Mouse (Mus musculus) left cerebral cortex, adult 9 months (tissue): ENCODE measurements at regions not wholly inside any gene's neighbourhood (a gene's known extent, or its start where the extent isn't known, plus 50 kb on each side); places are given as distances from the start of the nearest gene placed in this dataset.
"Not testable (repeated sequence)": the region's sequence is repeated elsewhere in the genome, so short reads cannot be mapped to it uniquely, and the experiment has no call there.

Source experiments
- DNase-seq, 2 experiments: peaks; one replicate each; pipeline ENCODE4 v3.0.0; 2022; ENCODE audit warnings: low spot score in 2 of 2

- DNase-seq: not testable (repeated sequence)
Measured at GRCm38 (mm10) chr4:9724801-9725200, 1149.5 kb upstream of the 2610301B20Rik start.

DNA sequence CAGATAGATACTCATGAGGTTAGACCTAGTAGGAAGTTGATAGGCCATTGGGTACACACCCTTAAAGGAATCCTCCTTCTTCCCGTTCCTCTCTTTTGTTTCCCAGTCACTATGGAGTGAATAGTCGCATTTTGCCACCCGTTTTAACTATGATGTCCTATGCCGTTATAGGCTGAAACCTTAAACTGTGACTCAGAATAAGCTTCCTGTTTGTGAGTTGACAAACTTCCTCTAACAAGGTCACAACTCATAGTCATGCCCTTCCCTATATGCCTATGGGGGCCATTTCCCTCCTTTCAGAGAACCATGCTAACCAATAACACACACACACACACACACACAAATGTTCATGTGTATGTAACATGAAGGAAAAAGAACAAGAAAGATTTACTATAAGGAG is 1136.6 kb upstream of the 2610301B20Rik start:
- no peak for DNase-seq

- DNase-seq: no peak
Measured at GRCm38 (mm10) chr4:9747411-9747938, 1126.8 kb upstream of the 2610301B20Rik start.

DNA sequence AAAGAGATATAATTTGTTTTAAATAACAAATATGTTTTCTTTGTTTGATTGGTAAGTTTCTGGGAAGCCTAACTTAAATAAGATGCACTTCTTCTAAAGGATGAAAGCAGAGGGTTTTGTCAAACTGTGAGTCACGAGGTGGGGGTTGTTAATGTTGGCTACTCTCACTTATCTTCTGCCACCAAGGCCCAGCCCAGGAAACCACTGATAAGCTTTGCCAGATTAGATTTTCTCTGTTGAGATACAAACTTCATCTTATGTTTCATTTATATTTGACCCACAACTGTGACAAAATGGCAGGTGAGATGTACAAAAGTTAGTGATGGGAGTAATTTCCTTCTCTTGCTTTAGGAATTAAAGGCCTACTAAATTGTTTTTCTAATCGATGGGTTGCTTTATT is 1126.2 kb upstream of the 2610301B20Rik start:
- DNase-seq: no peak

DNA sequence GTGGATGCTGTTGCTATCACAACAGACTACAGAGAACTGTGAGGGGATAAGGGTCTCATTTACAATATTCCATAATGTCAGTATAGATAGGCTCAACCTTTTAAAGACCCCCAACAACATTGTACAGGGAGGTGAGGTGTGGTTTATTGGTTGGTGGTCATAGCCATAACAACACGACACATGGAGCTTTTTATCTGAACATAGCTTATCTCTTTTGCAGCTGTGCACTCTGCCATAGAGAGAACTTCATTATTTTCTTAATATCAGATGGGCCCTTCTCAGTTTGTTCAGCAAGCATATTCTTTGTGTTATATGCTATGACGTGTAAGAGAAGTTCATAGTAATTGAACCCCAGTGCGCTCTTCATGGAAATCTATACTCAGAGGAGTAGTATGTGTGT is 1124.4 kb upstream of the 2610301B20Rik start:
- no peak for DNase-seq

- no peak for DNase-seq
Measured at GRCm38 (mm10) chr4:9750404-9750803, 1123.9 kb upstream of the 2610301B20Rik start.

- no peak for DNase-seq
Measured at GRCm38 (mm10) chr4:9763321-9763720, 1111.0 kb upstream of the 2610301B20Rik start.

DNA sequence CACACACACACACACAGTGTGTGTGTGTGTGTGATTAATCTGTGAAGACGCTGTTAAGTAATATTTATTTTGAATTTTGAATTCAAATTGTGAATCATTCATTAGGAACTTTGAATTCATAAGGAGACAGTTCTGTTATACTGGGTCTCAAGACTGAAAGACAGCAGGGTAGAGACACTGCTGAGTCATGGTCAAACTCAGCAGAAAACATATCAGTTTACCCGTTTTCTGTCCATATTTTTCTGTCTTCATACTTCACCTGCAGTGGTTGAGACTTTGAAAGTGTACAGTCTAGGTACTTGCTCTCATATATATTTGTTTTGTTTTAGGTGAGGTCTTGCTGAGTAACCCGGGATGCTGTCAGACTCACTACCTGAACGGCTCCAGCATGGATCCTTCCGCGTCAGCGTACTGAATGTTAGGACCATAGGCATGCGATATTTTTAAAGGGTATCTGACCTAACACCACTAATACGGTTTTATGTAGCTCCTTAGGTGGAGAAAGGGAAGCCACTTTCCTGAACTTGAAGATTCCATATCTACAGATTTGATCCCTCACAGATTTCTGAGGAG is 1104.6 kb upstream of the 2610301B20Rik start:
- DNase-seq: no peak

DNA sequence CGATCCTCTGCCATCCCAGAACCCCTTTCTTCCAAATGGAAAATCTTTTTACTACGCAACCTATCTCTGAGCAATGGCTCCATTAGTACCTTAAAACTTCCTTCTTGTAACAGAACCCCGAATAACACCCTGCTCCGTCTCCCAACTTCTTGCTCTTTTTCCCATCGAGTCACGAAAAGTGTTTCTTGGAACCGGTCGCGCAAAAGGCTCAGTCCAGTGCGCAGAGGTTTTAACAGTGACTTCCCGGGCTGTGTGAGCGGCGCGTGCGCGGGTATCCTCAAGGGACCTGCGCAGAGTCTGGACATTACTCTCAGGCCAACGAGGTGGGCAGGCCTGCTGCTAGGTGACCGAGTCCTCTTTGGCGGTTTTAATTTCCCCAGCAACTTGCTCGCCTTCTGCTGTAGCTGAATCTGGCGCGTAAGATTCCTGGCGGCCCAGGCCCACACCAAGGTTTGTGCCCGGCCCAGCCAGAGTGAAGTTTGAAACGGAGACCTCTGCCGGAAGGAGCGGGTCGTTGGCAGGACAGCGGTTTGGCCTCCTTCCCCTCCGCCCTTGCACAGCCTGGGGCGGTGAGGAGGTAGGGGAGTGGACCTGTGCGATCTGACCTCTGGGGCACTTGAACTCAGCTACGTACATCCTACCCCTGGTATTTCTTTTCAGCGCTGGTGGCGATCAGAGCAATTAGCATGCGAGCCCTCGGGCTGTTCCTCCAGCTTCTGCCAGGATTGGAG is 1103.8 kb upstream of the 2610301B20Rik start:
- peak in 1 of 2 experiments; percentile 27 for DNase-seq

GRCm38 (mm10) chr4:9771103-9771474 is 1103.2 kb upstream of the 2610301B20Rik start:
- DNase-seq: no peak

GRCm38 (mm10) chr4:9778391-9778790 is 1095.9 kb upstream of the 2610301B20Rik start:
- no peak for DNase-seq

DNA sequence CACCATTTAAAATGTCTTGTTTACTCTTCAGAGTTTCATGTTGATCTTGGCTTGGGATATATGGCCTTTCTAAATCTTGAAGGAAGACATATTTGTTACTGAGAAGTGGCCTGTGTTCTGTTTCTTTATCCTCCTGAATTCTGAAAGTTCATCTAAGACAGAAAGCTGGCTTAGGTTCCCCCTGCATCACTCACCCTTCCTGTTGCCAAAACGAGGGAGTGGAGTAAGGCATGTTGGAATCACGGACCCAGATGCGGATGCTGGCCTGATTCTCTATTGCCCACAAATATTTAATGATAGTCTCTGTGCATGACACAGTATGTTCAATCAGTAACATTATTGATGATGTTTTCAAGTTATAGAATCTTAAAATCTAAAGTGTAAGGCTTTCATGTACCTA is 1094.7 kb upstream of the 2610301B20Rik start:
- no peak for DNase-seq

DNA sequence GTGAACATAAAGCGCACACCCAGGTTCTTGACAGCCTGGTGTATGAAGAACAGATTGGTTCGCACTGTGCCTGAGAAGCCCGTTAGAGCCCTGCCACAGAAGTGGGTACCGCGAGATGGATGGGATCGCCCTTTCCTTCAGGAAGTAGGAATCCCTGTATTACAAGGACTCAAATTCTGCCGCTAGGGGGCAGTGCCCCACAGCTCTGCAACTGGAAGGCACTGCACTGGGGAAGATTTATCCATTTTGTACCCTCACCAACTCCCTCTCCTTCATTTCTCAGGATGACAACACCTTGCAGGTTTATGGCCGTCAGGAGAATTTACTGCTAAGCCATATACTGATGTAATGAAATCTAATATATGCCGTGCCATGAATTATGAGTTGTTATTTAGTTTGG is 1094.1 kb upstream of the 2610301B20Rik start:
- DNase-seq: peak in 1 of 2 experiments; percentile 63

DNA sequence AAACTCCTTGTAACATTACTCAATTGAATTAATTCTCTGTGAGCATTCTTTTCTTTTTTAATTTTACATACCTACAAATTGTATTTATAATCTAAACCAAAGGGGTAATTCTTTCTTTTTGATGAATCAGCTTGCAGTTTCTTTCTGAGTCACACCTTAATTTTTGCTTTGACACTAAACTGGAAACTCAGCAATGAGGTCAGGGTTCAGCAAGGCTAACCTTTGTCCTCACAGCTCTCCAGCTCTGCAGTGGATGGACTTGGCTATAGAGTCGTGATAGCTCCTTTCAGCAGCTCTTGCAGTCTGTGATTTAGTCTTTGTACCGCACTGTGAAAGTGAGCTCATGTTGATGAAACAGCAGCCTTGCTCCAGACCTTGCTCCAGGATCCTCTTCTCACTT is 1093.0 kb upstream of the 2610301B20Rik start:
- DNase-seq: no peak

- DNase-seq: no peak
Measured at GRCm38 (mm10) chr4:9787795-9788365, 1086.4 kb upstream of the 2610301B20Rik start.

- no peak for DNase-seq
Measured at GRCm38 (mm10) chr4:9790478-9790877, 1083.8 kb upstream of the 2610301B20Rik start.
